Mouse (Mus musculus) heart, embryonic 14.5 days (tissue): ENCODE data around the gene Prkag3. TPM values are rescaled to one million over a fixed set of nuclear protein-coding genes. Genes with fewer than 3 reads are reported as not detected.

Experiments used
- ATAC-seq: fragments of 200-750 bp; cut with Nextera tagmentation; 2 replicates; pipeline ENCODE4 v1.8.0; 2017; ENCODE audit warnings: low read depth, moderate TSS enrichment; ENCODE audit not compliant: insufficient number of reproducible peaks, insufficient read depth, low FRiP score
- H3K27ac ChIP-seq, 2 experiments: fragments of 200-500 bp in 1 of 2; fragments of 300-500 bp in 1 of 2; sonication (generic) in 1 of 2; replicated peaks in 1 of 2; 2 replicates each; pipeline ENCODE4 v1.5.1; 2012 to 2014; ENCODE audit warnings: low read depth in 2 of 2, low read length in 2 of 2, control low read depth in 1 of 2, mild to moderate bottlenecking in 1 of 2, mixed read lengths in 1 of 2; ENCODE audit not compliant: control insufficient read depth in 1 of 2, insufficient read depth in 1 of 2
- H3K27me3 ChIP-seq: fragments of 300-500 bp; sonication (generic); 2 replicates; pipeline ENCODE4 v1.6.1; 2014; ENCODE audit warnings: mild to moderate bottlenecking, low read length, control low read depth; ENCODE audit not compliant: control insufficient read depth, insufficient read depth
- H3K36me3 ChIP-seq: fragments of 300-500 bp; sonication (generic); 2 replicates; pipeline ENCODE4 v1.6.1; 2014; ENCODE audit warnings: mild to moderate bottlenecking, control low read depth, low read length, mixed read lengths; ENCODE audit not compliant: control insufficient read depth, insufficient read depth
- H3K4me1 ChIP-seq, 2 experiments: fragments of 200-500 bp in 1 of 2; fragments of 300-500 bp in 1 of 2; sonication (generic) in 1 of 2; 2 replicates each; pipeline ENCODE4 v1.6.1; 2012 to 2014; ENCODE audit warnings: low read length in 2 of 2, control low read depth in 1 of 2, mixed read lengths in 1 of 2; ENCODE audit not compliant: control insufficient read depth in 2 of 2, insufficient read depth in 2 of 2
- H3K4me2 ChIP-seq: fragments of 300-500 bp; sonication (generic); 2 replicates; pipeline ENCODE4 v1.6.1; 2014; ENCODE audit warnings: mild to moderate bottlenecking, low read length
- H3K4me3 ChIP-seq, 2 experiments: fragments of 200-500 bp in 1 of 2; fragments of 300-500 bp in 1 of 2; sonication (generic) in 1 of 2; 2 replicates each; pipeline ENCODE4 v1.5.1; 2012 to 2014; ENCODE audit warnings: low read length in 2 of 2, mild to moderate bottlenecking in 2 of 2, control low read depth in 1 of 2, low read depth in 1 of 2, moderate library complexity in 1 of 2; ENCODE audit not compliant: control insufficient read depth in 1 of 2, insufficient read depth in 1 of 2
- H3K9ac ChIP-seq: fragments of 300-500 bp; sonication (generic); 2 replicates; pipeline ENCODE4 v1.6.1; 2014; ENCODE audit warnings: mild to moderate bottlenecking, low read length
- H3K9me3 ChIP-seq: fragments of 300-500 bp; sonication (generic); 2 replicates; pipeline ENCODE4 v1.6.1; 2016; ENCODE audit warnings: low read length, control low read depth; ENCODE audit not compliant: control insufficient read depth
- WGBS: fragments of 180-500 bp; shearing (Covaris S2); extraction: QIAGEN DNeasy Blood & Tissue Kit; methylation state at CpG from one replicate; pipeline ENCODE4 v1.1.7; 2014; 5-methylcytosine and 5-hydroxymethylcytosine counted together
- polyA plus RNA-seq: library from polyadenylated mRNA; unstranded; fragments of >200 nt; fragmentation: Nextera tagmentation; extraction: Ambion mirVana; gene quantifications from 2 replicates; pipeline ENCODE4 v1.2.1, GENCODE M21; 2014

The Prkag3 gene
- polyA plus RNA-seq, 1 experiment from 2014 or later: 6.1 TPM

GRCm38 (mm10) chr1:74747335-74747734 lies 1.7 kb downstream of the Prkag3 start:
- no peak overlapping the region for H3K4me2 ChIP-seq
- H3K27me3 ChIP-seq: no peaks in the 10 kb centered on the region
- H3K4me3 ChIP-seq: no peak overlapping the region
- H3K9me3 ChIP-seq: no peaks in the 10 kb centered on the region
- no peak overlapping the region for H3K9ac ChIP-seq
- no peak overlapping the region for H3K27ac ChIP-seq
- H3K36me3 ChIP-seq: peaks cover 8% of the 10 kb centered on the region; the same call in 1 of the 2 replicates
- no peak for ATAC-seq
- 65% methylated on average over 5 of the region's 5 CpGs for WGBS
- peaks cover 12 to 27% of the 10 kb centered on the region in 2 experiments for H3K4me1 ChIP-seq

GRCm38 (mm10) chr1:74740846-74741245 lies 8.2 kb downstream of the Prkag3 start:
- no peak for ATAC-seq
- H3K4me2 ChIP-seq: no peak overlapping the region
- H3K27ac ChIP-seq: no peak overlapping the region
- H3K9me3 ChIP-seq: no peaks in the 10 kb centered on the region
- H3K4me3 ChIP-seq: no peak overlapping the region
- no peak overlapping the region for H3K9ac ChIP-seq
- no peaks in the 10 kb centered on the region for H3K4me1 ChIP-seq
- H3K27me3 ChIP-seq: no peaks in the 10 kb centered on the region
- peaks cover 17% of the 10 kb centered on the region for H3K36me3 ChIP-seq
- 75% methylated on average over 7 of the region's 7 CpGs for WGBS

GRCm38 (mm10) chr1:74737500-74737899 lies 11.5 kb downstream of the Prkag3 start:
- no peak for ATAC-seq
- no peak overlapping the region for H3K9ac ChIP-seq
- H3K4me3 ChIP-seq: no peak overlapping the region
- H3K36me3 ChIP-seq: peaks cover 9% of the 10 kb centered on the region
- H3K4me2 ChIP-seq: no peak overlapping the region
- H3K9me3 ChIP-seq: no peaks in the 10 kb centered on the region
- no peaks in the 10 kb centered on the region for H3K4me1 ChIP-seq
- H3K27me3 ChIP-seq: no peaks in the 10 kb centered on the region
- 85% methylated on average over 7 of the region's 7 CpGs for WGBS
- no peak overlapping the region for H3K27ac ChIP-seq

GRCm38 (mm10) chr1:74736977-74737376 lies 12.0 kb downstream of the Prkag3 start:
- Histone ChIP-seq H3K27ac (no peak overlapping the region), H3K4me1 (no peaks in the 10 kb centered on the region), H3K36me3 (peaks cover 9% of the 10 kb centered on the region), H3K27me3 (no peaks in the 10 kb centered on the region), H3K4me3 (no peak overlapping the region), H3K9ac (no peak overlapping the region), H3K4me2 (no peak overlapping the region), H3K9me3 (no peaks in the 10 kb centered on the region)
- ATAC-seq: no peak
- WGBS: 87% methylated on average over 12 of the region's 12 CpGs

GRCm38 (mm10) chr1:74728446-74728845 lies 20.6 kb downstream of the Prkag3 start:
- WGBS: 64% methylated on average over 8 of the region's 8 CpGs
- Histone ChIP-seq H3K4me3 (no peak overlapping the region), H3K4me1 (0 out of 4 replicates have a peak, but pooled peaks cover 0 to 2% of the 10 kb centered on the region in 2 experiments), H3K36me3 (no peaks in the 10 kb centered on the region), H3K27me3 (no peaks in the 10 kb centered on the region), H3K27ac (no peak overlapping the region), H3K4me2 (no peak overlapping the region), H3K9me3 (no peaks in the 10 kb centered on the region), H3K9ac (no peak overlapping the region)
- ATAC-seq: no peak

GRCm38 (mm10) chr1:74726674-74727073 lies 22.3 kb downstream of the Prkag3 start:
- ATAC-seq: no peak
- Histone ChIP-seq H3K4me1 (0 out of 4 replicates have a peak, but pooled peaks cover 0 to 2% of the 10 kb centered on the region in 2 experiments), H3K27ac (no peak overlapping the region), H3K9ac (no peak overlapping the region), H3K4me3 (no peak overlapping the region), H3K27me3 (no peaks in the 10 kb centered on the region), H3K9me3 (no peaks in the 10 kb centered on the region), H3K4me2 (no peak overlapping the region), H3K36me3 (no peaks in the 10 kb centered on the region)
- WGBS: 52% methylated on average over 5 of the region's 5 CpGs

- Histone ChIP-seq H3K4me3 (no peak overlapping the region), H3K4me2 (no peak overlapping the region), H3K9ac (no peak overlapping the region), H3K36me3 (no peaks in the 10 kb centered on the region), H3K4me1 (0 out of 4 replicates have a peak, but pooled peaks cover 0 to 2% of the 10 kb centered on the region in 2 experiments), H3K27ac (no peak overlapping the region), H3K27me3 (no peaks in the 10 kb centered on the region), H3K9me3 (no peaks in the 10 kb centered on the region)
- ATAC-seq: no peak
- 67% methylated on average over 5 of the region's 5 CpGs for WGBS
These were observed 22.9 kb downstream of the Prkag3 start for GRCm38 (mm10) chr1:74726114-74726513.

- WGBS: 78% methylated on average over 2 of the region's 2 CpGs
- no peak for ATAC-seq
- H3K4me3 ChIP-seq: no peak overlapping the region
- H3K4me2 ChIP-seq: no peak overlapping the region
- H3K27ac ChIP-seq: no peak overlapping the region
- H3K9me3 ChIP-seq: no peaks in the 10 kb centered on the region
- no peaks in the 10 kb centered on the region for H3K27me3 ChIP-seq
- no peaks in the 10 kb centered on the region for H3K36me3 ChIP-seq
- 0 out of 4 replicates have a peak, but pooled peaks cover 0 to 2% of the 10 kb centered on the region in 2 experiments for H3K4me1 ChIP-seq
- H3K9ac ChIP-seq: no peak overlapping the region
These were observed 25.3 kb downstream of the Prkag3 start for GRCm38 (mm10) chr1:74723748-74724147.
